Mouse (Mus musculus): ENCODE measurements around the gene Lgmn.

DNA sequence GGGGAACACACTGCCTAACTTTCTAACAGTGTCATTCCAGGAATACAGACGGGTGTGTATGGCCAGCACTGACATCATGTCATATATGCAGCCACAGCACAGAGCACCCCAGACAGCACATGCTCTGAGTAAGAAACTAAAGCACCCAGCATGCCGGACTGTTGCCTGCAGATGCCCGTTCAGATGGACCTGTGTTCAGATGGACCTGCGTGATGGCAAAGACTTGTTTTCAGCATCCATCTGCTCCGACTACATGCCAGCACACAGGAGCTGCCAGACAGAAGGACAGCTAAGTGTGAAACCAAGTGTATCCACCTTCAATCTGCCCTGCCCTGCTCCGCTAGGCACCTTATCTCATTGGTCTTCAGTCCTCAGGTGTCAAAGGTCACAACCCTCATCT, 24.9 kb downstream of the Lgmn start:
- TF ChIP-seq GATA1 (IDR thresholded peaks at IDR 0.05; ENCODE audit: borderline replicate concordance, low read length): no peak
- TF ChIP-seq FLI1 (IDR thresholded peaks at IDR 0.05; ENCODE audit: low read length): no peak
